Mouse (Mus musculus) heart, embryonic 12.5 days (tissue): ENCODE measurements around the gene Gtf2e1. TPM values are rescaled to one million over a fixed set of nuclear protein-coding genes. Genes with fewer than 3 reads are reported as not detected.

ENCODE experiments used
- ATAC-seq: fragments of 200-750 bp; cut with Nextera tagmentation; 2 replicates; pipeline ENCODE4 v1.8.0; 2017; ENCODE audit warnings: moderate TSS enrichment, moderate library complexity; ENCODE audit not compliant: insufficient number of reproducible peaks, low FRiP score
- H3K27ac ChIP-seq: fragments of 300-500 bp; sonication (generic); 2 replicates; pipeline ENCODE4 v1.5.1; 2016; ENCODE audit warnings: mild to moderate bottlenecking, moderate library complexity; ENCODE audit not compliant: poor library complexity, severe bottlenecking
- H3K27me3 ChIP-seq: fragments of 300-500 bp; sonication (generic); replicated peaks from 2 replicates; pipeline ENCODE4 v1.6.1; 2016; ENCODE audit warnings: mild to moderate bottlenecking, moderate library complexity
- H3K36me3 ChIP-seq: fragments of 300-500 bp; sonication (generic); 2 replicates; pipeline ENCODE4 v1.6.1; 2016; ENCODE audit warnings: mild to moderate bottlenecking, moderate library complexity
- H3K4me1 ChIP-seq: fragments of 300-500 bp; sonication (generic); replicated peaks from 2 replicates; pipeline ENCODE4 v1.6.1; 2016; ENCODE audit warnings: mild to moderate bottlenecking
- H3K4me2 ChIP-seq: fragments of 300-500 bp; sonication (generic); 2 replicates; pipeline ENCODE4 v1.6.1; 2016; ENCODE audit warnings: mild to moderate bottlenecking, moderate library complexity
- H3K4me3 ChIP-seq: fragments of 300-500 bp; sonication (generic); 2 replicates; pipeline ENCODE4 v1.5.1; 2016; ENCODE audit warnings: mild to moderate bottlenecking
- H3K9ac ChIP-seq: fragments of 300-500 bp; sonication (generic); 2 replicates; pipeline ENCODE4 v1.6.1; 2016; ENCODE audit warnings: mild to moderate bottlenecking, moderate library complexity
- H3K9me3 ChIP-seq: fragments of 300-500 bp; sonication (generic); replicated peaks from 2 replicates; pipeline ENCODE4 v1.6.1; 2016; ENCODE audit warnings: mild to moderate bottlenecking, moderate library complexity
- WGBS: fragments of 180-500 bp; shearing (Covaris S2); methylation state at CpG from one replicate; pipeline ENCODE4 v1.1.7; 2016; 5-methylcytosine and 5-hydroxymethylcytosine counted together
- polyA plus RNA-seq: library from polyadenylated mRNA; unstranded; fragments of >200 nt; fragmentation: Nextera tagmentation; extraction: Ambion mirVana; gene quantifications from 2 replicates; pipeline ENCODE4 v1.2.1, GENCODE M21; 2016

Gtf2e1 gene
- polyA plus RNA-seq, 1 experiment from 2014 or later, result 25.9 TPM

DNA sequence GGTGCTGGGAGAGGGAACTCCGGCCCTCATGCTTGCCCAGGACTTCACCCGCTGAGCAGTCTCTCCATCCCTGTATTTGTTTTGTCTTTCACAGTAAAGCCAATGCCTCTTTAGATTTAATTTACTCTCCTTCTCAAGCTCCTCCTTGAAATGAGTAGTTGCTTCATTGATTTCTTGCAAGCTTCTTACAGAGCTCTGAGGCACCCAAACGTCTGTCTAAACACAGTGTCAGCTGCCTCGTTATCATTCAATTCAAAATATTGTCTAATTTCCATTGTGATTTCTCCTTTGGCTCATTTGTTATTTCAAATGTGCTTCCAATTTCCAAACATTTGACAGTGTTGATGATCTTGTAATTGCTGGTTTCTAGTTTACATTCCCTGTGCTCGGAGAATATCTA, 6.7 kb upstream of the Gtf2e1 start:
- Histone ChIP-seq H3K27me3 (no peaks in the 10 kb centered on the region), H3K4me3 (no peak overlapping the region), H3K4me1 (peaks cover 13% of the 10 kb centered on the region), H3K4me2 (no peak overlapping the region), H3K36me3 (peaks cover 22% of the 10 kb centered on the region), H3K27ac (no peak overlapping the region), H3K9ac (no peak overlapping the region), H3K9me3 (no peaks in the 10 kb centered on the region)
- 88% methylated on average over 5 of the region's 5 CpGs for WGBS
- no peak for ATAC-seq

GRCm38 (mm10) chr16:37540776-37541175, 1.2 kb upstream of the Gtf2e1 start:
- Histone ChIP-seq H3K9ac (peak overlapping the region; percentile 78; the same call in 1 of the 2 replicates), H3K4me1 (peaks cover 24% of the 10 kb centered on the region), H3K4me2 (peak overlapping the region; percentile 67), H3K9me3 (no peaks in the 10 kb centered on the region), H3K36me3 (peaks cover 21% of the 10 kb centered on the region), H3K27ac (peak overlapping the region; percentile 93), H3K27me3 (no peaks in the 10 kb centered on the region), H3K4me3 (peak overlapping the region; percentile 97)
- no peak for ATAC-seq
- 65% methylated on average over 6 of the region's 6 CpGs for WGBS

- WGBS, result under 1% methylated on average over 22 of the region's 22 CpGs
- peak overlapping the region; percentile 91 for H3K27ac ChIP-seq
- H3K9me3 ChIP-seq, result no peaks in the 10 kb centered on the region
- peak overlapping the region; percentile 95 for H3K9ac ChIP-seq
- peak overlapping the region; percentile 97 for H3K4me3 ChIP-seq
- no peaks in the 10 kb centered on the region for H3K27me3 ChIP-seq
- H3K4me1 ChIP-seq, result peaks cover 27% of the 10 kb centered on the region
- ATAC-seq, result peak; percentile 33
- H3K4me2 ChIP-seq, result peak overlapping the region; percentile 85
- H3K36me3 ChIP-seq, result peaks cover 28% of the 10 kb centered on the region
These were observed 364 bp downstream of the Gtf2e1 start for GRCm38 (mm10) chr16:37539240-37539610.

- 68% methylated on average over 8 of the region's 8 CpGs for WGBS
- Histone ChIP-seq H3K27me3 (no peaks in the 10 kb centered on the region), H3K9me3 (no peaks in the 10 kb centered on the region), H3K9ac (no peak overlapping the region), H3K4me1 (peaks cover 30% of the 10 kb centered on the region), H3K27ac (no peak overlapping the region), H3K4me3 (no peak overlapping the region), H3K4me2 (no peak overlapping the region), H3K36me3 (peaks cover 35% of the 10 kb centered on the region)
- no peak for ATAC-seq
These were observed 6.1 kb downstream of the Gtf2e1 start for GRCm38 (mm10) chr16:37533369-37534068.

DNA sequence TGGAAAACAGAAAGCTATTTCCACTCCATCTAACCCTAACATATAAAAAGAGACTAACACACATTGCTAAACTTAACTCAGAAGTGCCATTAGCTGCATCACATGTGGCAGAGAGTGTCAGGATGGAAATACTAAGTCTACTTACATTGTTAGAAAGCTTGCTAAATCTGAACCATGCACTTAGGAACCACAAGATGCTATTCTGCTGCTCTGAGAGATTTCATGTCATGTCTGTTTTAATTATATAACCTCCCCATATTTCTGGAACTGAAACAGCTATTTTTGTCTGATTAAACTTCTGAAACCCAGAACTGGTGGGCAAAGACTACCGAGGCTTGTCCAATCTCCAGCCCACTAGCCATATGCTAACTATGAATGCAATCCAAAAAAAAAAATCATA, 7.5 kb downstream of the Gtf2e1 start:
- peaks cover 19% of the 10 kb centered on the region for H3K4me1 ChIP-seq
- peaks cover 36% of the 10 kb centered on the region for H3K36me3 ChIP-seq
- H3K27me3 ChIP-seq, result no peaks in the 10 kb centered on the region
- H3K4me2 ChIP-seq, result no peak overlapping the region
- no peak overlapping the region for H3K4me3 ChIP-seq
- 88% methylated on average over 1 of the region's 1 CpGs for WGBS
- H3K27ac ChIP-seq, result no peak overlapping the region
- no peak overlapping the region for H3K9ac ChIP-seq
- no peak for ATAC-seq
- no peaks in the 10 kb centered on the region for H3K9me3 ChIP-seq

- 89% methylated on average over 6 of the region's 6 CpGs for WGBS
- H3K4me1 ChIP-seq, result peaks cover 30% of the 10 kb centered on the region
- no peak for ATAC-seq
- H3K27ac ChIP-seq, result no peak overlapping the region
- H3K9me3 ChIP-seq, result no peaks in the 10 kb centered on the region
- H3K4me2 ChIP-seq, result no peak overlapping the region
- no peak overlapping the region for H3K9ac ChIP-seq
- H3K27me3 ChIP-seq, result no peaks in the 10 kb centered on the region
- H3K36me3 ChIP-seq, result peaks cover 31% of the 10 kb centered on the region
- H3K4me3 ChIP-seq, result no peak overlapping the region
These were observed 9.4 kb downstream of the Gtf2e1 start for GRCm38 (mm10) chr16:37530170-37530569.

- Histone ChIP-seq H3K36me3 (peaks cover 42% of the 10 kb centered on the region), H3K27me3 (no peaks in the 10 kb centered on the region), H3K27ac (peak overlapping the region; percentile 4; the same call in 1 of the 2 replicates), H3K4me1 (peaks cover 23% of the 10 kb centered on the region), H3K4me2 (peak overlapping the region; percentile 5; the same call in 1 of the 2 replicates), H3K4me3 (no peak overlapping the region), H3K9ac (no peak overlapping the region), H3K9me3 (peaks cover 5% of the 10 kb centered on the region; the same call in 1 of the 2 replicates)
- ATAC-seq, result no peak
- WGBS, result 74% methylated on average over 3 of the region's 3 CpGs
These were observed 12.8 kb downstream of the Gtf2e1 start for GRCm38 (mm10) chr16:37526688-37527223.

- ATAC-seq, result no peak
- peaks cover 53% of the 10 kb centered on the region for H3K36me3 ChIP-seq
- WGBS, result 94% methylated on average over 2 of the region's 2 CpGs
These were observed 14.5 kb downstream of the Gtf2e1 start for GRCm38 (mm10) chr16:37525121-37525520.

DNA sequence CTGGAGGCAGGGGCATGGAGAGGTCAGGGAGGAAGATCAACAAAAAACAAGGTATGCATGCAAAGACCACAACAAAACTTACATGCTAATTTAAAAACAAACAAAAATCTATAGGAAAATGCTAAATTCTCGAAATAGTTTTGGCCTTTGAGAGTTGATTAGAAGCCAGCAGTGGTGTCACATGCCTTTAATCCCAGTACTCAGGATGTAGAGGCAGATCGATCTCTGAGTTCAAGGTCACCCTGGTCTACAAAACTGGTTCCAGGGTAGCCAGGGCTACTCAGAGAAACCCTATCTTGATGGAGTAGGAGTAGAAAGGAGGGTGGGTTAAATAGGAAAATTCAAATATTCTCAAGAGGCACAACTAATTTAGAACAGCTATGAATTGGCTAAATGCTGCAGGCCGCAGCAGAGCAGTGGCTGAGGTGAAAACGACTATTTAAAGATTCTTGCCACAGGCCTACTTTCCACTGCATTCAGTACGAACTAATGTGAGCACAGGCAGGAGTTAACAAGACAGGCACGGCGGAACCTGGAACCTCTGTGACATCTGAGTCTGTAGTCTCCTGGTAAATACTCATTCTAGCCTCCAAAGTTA, 17.4 kb downstream of the Gtf2e1 start:
- WGBS, result 89% methylated on average over 7 of the region's 7 CpGs
- H3K36me3 ChIP-seq, result peaks cover 67% of the 10 kb centered on the region
- ATAC-seq, result no peak

More at GRCm38 (mm10) chr16:37525121-37525520, 14.5 kb downstream of the Gtf2e1 start:
- Histone ChIP-seq H3K27ac (no peak overlapping the region), H3K4me1 (peaks cover 17% of the 10 kb centered on the region), H3K9ac (no peak overlapping the region), H3K4me3 (no peak overlapping the region), H3K9me3 (peaks cover 11% of the 10 kb centered on the region; the same call in 1 of the 2 replicates), H3K4me2 (no peak overlapping the region), H3K27me3 (no peaks in the 10 kb centered on the region)

GRCm38 (mm10) chr16:37520190-37521040, 19.2 kb downstream of the Gtf2e1 start:
- no peak overlapping the region for H3K9ac ChIP-seq
- WGBS, result 93% methylated on average over 2 of the region's 2 CpGs
- H3K27ac ChIP-seq, result no peak overlapping the region
- H3K36me3 ChIP-seq, result peaks cover 72% of the 10 kb centered on the region
- peaks cover 13% of the 10 kb centered on the region; the same call in 1 of the 2 replicates for H3K9me3 ChIP-seq
- no peak for ATAC-seq
- no peaks in the 10 kb centered on the region for H3K27me3 ChIP-seq
- no peak overlapping the region for H3K4me2 ChIP-seq
- H3K4me1 ChIP-seq, result 0 out of 2 replicates have a peak, but pooled peaks cover under 1% of the 10 kb centered on the region
- H3K4me3 ChIP-seq, result no peak overlapping the region

More for the DNA sequence above, 17.4 kb downstream of the Gtf2e1 start:
- peaks cover 13% of the 10 kb centered on the region for H3K4me1 ChIP-seq
- H3K4me3 ChIP-seq, result no peak overlapping the region
- H3K27ac ChIP-seq, result no peak overlapping the region
- no peaks in the 10 kb centered on the region for H3K27me3 ChIP-seq
- no peak overlapping the region for H3K4me2 ChIP-seq
- no peak overlapping the region for H3K9ac ChIP-seq
- peaks cover 13% of the 10 kb centered on the region; the same call in 1 of the 2 replicates for H3K9me3 ChIP-seq
